Mouse (Mus musculus) forebrain, embryonic 11.5 days (tissue): ENCODE data around the gene Cfap126. TPM values are rescaled to one million over a fixed set of nuclear protein-coding genes. Genes with fewer than 3 reads are reported as not detected.
"Not testable (repeated sequence)": the region's sequence is repeated elsewhere in the genome, so short reads cannot be mapped to it uniquely, and the experiment has no call there.

Source experiments
- ATAC-seq: fragments of 200-750 bp; cut with Nextera tagmentation; replicated peaks from 2 replicates; pipeline ENCODE4 v1.8.0; 2017; ENCODE audit warnings: moderate TSS enrichment; ENCODE audit not compliant: low FRiP score
- DNase-seq: peaks from one replicate; pipeline ENCODE4 v3.0.0-alpha.2; 2017; ENCODE audit warnings: low spot score
- H3K27ac ChIP-seq: fragments of 300-500 bp; sonication (generic); 2 replicates; pipeline ENCODE4 v1.5.1; 2014; ENCODE audit warnings: low read depth, low read length
- H3K27me3 ChIP-seq: fragments of 300-500 bp; sonication (generic); 2 replicates; pipeline ENCODE4 v1.6.1; 2014; ENCODE audit warnings: mild to moderate bottlenecking, low read length, mixed read lengths; ENCODE audit not compliant: control insufficient read depth, insufficient read depth
- H3K36me3 ChIP-seq: fragments of 300-500 bp; sonication (generic); 2 replicates; pipeline ENCODE4 v1.6.1; 2014; ENCODE audit warnings: mild to moderate bottlenecking, low read length, moderate library complexity, mixed read lengths; ENCODE audit not compliant: control insufficient read depth, insufficient read depth
- H3K4me1 ChIP-seq: fragments of 300-500 bp; sonication (generic); replicated peaks from 2 replicates; pipeline ENCODE4 v1.6.1; 2014; ENCODE audit warnings: low read length, mixed read lengths; ENCODE audit not compliant: control insufficient read depth, insufficient read depth
- H3K4me2 ChIP-seq: fragments of 300-500 bp; sonication (generic); 2 replicates; pipeline ENCODE4 v1.6.1; 2014; ENCODE audit warnings: low read depth, mild to moderate bottlenecking, low read length, moderate library complexity, mixed read lengths; ENCODE audit not compliant: severe bottlenecking
- H3K4me3 ChIP-seq: fragments of 300-500 bp; sonication (generic); 2 replicates; pipeline ENCODE4 v1.5.1; 2014; ENCODE audit warnings: low read depth, low read length
- H3K9ac ChIP-seq: fragments of 300-500 bp; sonication (generic); 2 replicates; pipeline ENCODE4 v1.6.1; 2014; ENCODE audit warnings: low read length
- H3K9me3 ChIP-seq: fragments of 300-500 bp; sonication (generic); 2 replicates; pipeline ENCODE4 v1.6.1; 2016; ENCODE audit warnings: low read length, mixed read lengths; ENCODE audit not compliant: control insufficient read depth
- whole genome bisulfite sequencing: fragments of 180-500 bp; shearing (Covaris S2); extraction: QIAGEN DNeasy Blood & Tissue Kit; methylation state at CpG from one replicate; pipeline ENCODE4 v1.1.7; 2014; 5-methylcytosine and 5-hydroxymethylcytosine counted together
- polyA plus RNA-seq: library from polyadenylated mRNA; unstranded; fragments of >200 nt; fragmentation: Nextera tagmentation; extraction: Ambion mirVana; gene quantifications from 2 replicates; pipeline ENCODE4 v1.2.1, GENCODE M21; 2014

Cfap126 gene
- polyA plus RNA-seq, 1 experiment from 2014 or later, result 2.9 TPM

- WGBS, result 92% methylated on average over 5 of the region's 5 CpGs
- no peak for DNase-seq
- no peak for ATAC-seq
- no peak overlapping the region for H3K27ac ChIP-seq
- H3K27me3 ChIP-seq, result no peaks in the 10 kb centered on the region
- no peak overlapping the region for H3K9ac ChIP-seq
- H3K4me2 ChIP-seq, result no peak overlapping the region
- no peaks in the 10 kb centered on the region for H3K4me1 ChIP-seq
- no peak overlapping the region for H3K4me3 ChIP-seq
- H3K36me3 ChIP-seq, result no peaks in the 10 kb centered on the region
- H3K9me3 ChIP-seq, result no peaks in the 10 kb centered on the region
Measured at GRCm38 (mm10) chr1:171124398-171124797, 10.7 kb downstream of the Cfap126 start.

DNA sequence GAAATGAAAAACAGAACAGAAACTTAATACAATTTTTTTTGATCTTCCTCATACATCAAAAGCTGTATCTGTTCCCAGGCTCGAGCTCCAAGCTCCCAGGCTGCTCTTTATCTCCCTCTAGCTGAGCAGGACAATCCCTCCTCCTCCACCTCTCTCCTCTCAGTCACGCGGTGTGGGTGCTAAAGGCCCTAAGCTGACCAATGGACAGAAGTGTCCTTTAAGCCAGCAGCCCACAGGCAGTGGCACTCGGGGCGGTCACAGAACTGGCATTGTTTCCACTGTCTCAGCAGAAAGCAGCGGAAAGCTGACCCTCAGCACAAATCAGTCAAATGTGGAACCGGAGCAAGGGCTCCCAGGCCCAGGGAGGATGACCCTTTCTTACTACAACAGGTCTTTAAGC is 15.5 kb downstream of the Cfap126 start:
- Histone ChIP-seq H3K36me3 (peaks cover 3% of the 10 kb centered on the region; the same call in 1 of the 2 replicates), H3K4me3 (no peak overlapping the region), H3K4me1 (no peaks in the 10 kb centered on the region), H3K27me3 (no peaks in the 10 kb centered on the region), H3K4me2 (no peak overlapping the region), H3K9me3 (no peaks in the 10 kb centered on the region), H3K27ac (no peak overlapping the region), H3K9ac (no peak overlapping the region)
- DNase-seq (no peak), ATAC-seq (no peak)
- WGBS, result 57% methylated on average over 7 of the region's 7 CpGs

- ATAC-seq (no peak), DNase-seq (no peak)
- no peak overlapping the region for H3K9ac ChIP-seq
- H3K27ac ChIP-seq, result no peak overlapping the region
- no peak overlapping the region for H3K4me2 ChIP-seq
- H3K27me3 ChIP-seq, result no peaks in the 10 kb centered on the region
- WGBS, result 63% methylated on average over 1 of the region's 1 CpGs
- no peaks in the 10 kb centered on the region for H3K9me3 ChIP-seq
- H3K36me3 ChIP-seq, result peaks cover 3% of the 10 kb centered on the region; the same call in 1 of the 2 replicates
- H3K4me1 ChIP-seq, result no peaks in the 10 kb centered on the region
- no peak overlapping the region for H3K4me3 ChIP-seq
Measured at GRCm38 (mm10) chr1:171130971-171131370, 17.3 kb downstream of the Cfap126 start.

DNA sequence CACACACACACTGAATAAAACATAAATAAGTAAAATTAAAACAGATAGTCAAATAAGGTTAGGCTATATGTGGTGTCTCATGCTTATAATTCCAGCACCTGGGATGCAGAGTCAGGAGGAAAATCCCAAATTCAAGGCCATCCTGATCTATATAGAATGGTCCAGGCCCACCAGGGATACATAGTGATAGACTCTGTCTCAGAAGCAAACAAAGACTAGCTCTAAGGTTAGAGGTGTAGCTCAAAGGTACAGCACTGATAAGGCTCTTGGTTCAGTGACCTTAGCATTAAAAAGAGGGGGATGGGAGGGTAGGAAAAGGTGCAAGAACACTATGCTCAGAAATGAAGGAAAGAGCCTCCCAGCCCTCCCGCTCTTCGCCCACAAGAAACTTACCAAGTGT is 21.9 kb downstream of the Cfap126 start:
- Histone ChIP-seq H3K4me3 (no peak overlapping the region), H3K4me2 (no peak overlapping the region), H3K9me3 (no peaks in the 10 kb centered on the region), H3K9ac (no peak overlapping the region), H3K4me1 (no peaks in the 10 kb centered on the region), H3K27me3 (no peaks in the 10 kb centered on the region), H3K27ac (no peak overlapping the region), H3K36me3 (peaks cover 10% of the 10 kb centered on the region; the same call in 1 of the 2 replicates)
- ATAC-seq (no peak), DNase-seq (no peak)
- 98% methylated on average over 2 of the region's 2 CpGs for WGBS

GRCm38 (mm10) chr1:171137486-171138155 is 23.9 kb downstream of the Cfap126 start:
- not testable (repeated sequence) for H3K4me3 ChIP-seq, H3K27me3 ChIP-seq, H3K27ac ChIP-seq, H3K4me2 ChIP-seq, H3K9me3 ChIP-seq, H3K9ac ChIP-seq, DNase-seq, H3K4me1 ChIP-seq, ATAC-seq
- peaks cover 13% of the 10 kb centered on the region; the same call in 1 of the 2 replicates for H3K36me3 ChIP-seq
- 90% methylated on average over 8 of the region's 8 CpGs for WGBS

DNA sequence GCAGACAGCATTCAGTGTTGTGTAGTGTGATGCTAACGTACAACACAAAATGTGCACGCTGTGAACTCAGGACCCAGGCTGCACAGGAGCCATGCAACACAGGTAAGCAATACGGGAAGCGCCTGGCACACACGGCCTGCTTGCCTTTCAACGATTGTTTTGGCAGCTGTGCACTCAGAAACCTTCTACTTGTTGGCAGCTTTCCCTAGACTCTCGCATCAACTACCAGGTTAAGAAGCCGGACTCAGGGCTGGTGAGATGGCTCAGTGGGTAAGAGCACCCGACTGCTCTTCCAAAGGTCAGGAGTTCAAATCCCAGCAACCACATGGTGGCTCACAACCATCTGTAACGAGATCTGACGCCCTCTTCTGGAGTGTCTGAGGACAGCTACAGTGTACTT is 29.3 kb downstream of the Cfap126 start:
- H3K9me3 ChIP-seq, H3K27me3 ChIP-seq, H3K27ac ChIP-seq, ATAC-seq, H3K9ac ChIP-seq, H3K4me1 ChIP-seq, H3K4me2 ChIP-seq, H3K36me3 ChIP-seq, DNase-seq, H3K4me3 ChIP-seq: not testable (repeated sequence)
- WGBS, result 85% methylated on average over 11 of the region's 11 CpGs

GRCm38 (mm10) chr1:171149974-171150760 is 36.4 kb downstream of the Cfap126 start, which contains the start of the genes Sdhc and Mpz:
Sdhc (minus strand) TSS chr1:171150603.
Mpz (plus strand) TSS chr1:171150711.
- peak within 1 kb of the TSS; percentile 79 for H3K9ac ChIP-seq
- H3K4me2 ChIP-seq, result peak within 1 kb of the TSS; percentile 70
- H3K27me3 ChIP-seq, result no peaks in the 10 kb centered on the region
- no peak within 1 kb of the TSS for H3K27ac ChIP-seq
- ATAC-seq, result peak; percentile 98
- peak; percentile 97 for DNase-seq
- WGBS, result 1% methylated on average over 34 of the region's 34 CpGs
- no peaks in the 10 kb centered on the region for H3K9me3 ChIP-seq
- H3K4me1 ChIP-seq, result peaks cover 4% of the 10 kb centered on the region
- H3K4me3 ChIP-seq, result peak within 1 kb of the TSS; percentile 75
- no peaks in the 10 kb centered on the region for H3K36me3 ChIP-seq

DNA sequence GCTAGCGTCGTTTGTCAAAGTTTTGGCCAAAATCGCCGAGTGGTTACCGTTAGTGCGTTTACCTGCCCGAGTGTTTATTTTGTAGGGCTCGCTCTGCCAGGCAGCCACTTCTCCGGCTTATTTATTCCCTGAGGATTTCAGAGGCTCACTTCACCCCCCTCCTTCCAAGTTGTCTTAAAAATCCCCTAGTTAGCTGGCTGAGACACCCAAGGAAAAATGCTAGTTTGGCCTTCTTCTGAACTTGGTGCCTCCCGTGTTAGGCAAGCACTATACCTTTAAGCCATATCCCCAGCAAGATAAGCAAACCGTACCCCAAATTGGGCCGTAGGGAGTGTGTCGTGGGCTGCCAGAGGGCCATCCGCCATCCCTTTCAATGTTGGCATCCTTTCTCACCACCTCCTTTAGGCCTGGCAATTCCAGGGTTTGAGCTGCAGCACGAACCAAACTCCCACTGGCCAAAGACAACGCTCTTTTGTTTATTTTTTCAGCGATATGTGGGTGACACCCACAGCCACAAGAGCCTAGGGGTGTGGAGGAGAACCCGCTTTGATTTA is 37.2 kb downstream of the Cfap126 start:
- WGBS, result 10% methylated on average over 18 of the region's 18 CpGs
- Histone ChIP-seq H3K36me3 (no peaks in the 10 kb centered on the region), H3K9me3 (no peaks in the 10 kb centered on the region), H3K4me3 (peak overlapping the region; percentile 75), H3K27me3 (no peaks in the 10 kb centered on the region), H3K27ac (no peak overlapping the region), H3K4me1 (peaks cover 4% of the 10 kb centered on the region), H3K4me2 (peak overlapping the region; percentile 70), H3K9ac (peak overlapping the region; percentile 54)
- ATAC-seq (peak; percentile 35), DNase-seq (no peak)
